Mouse (Mus musculus) E14TG2a.4 (cell line): ENCODE results near the gene Hoxa13.

Experiments
- H3K27me3 ChIP-seq: 2 replicates; pipeline ENCODE4 v1.6.1; 2014; ENCODE audit warnings: low read length, control low read depth; ENCODE audit not compliant: insufficient read depth
- H3K36me3 ChIP-seq: 2 replicates; pipeline ENCODE4 v1.6.1; 2014; ENCODE audit warnings: low read length, control low read depth; ENCODE audit not compliant: insufficient read depth
- H3K4me1 ChIP-seq: replicated peaks from 2 replicates; pipeline ENCODE4 v1.6.1; 2014; ENCODE audit warnings: low read depth, low read length, control low read depth
- H3K4me3 ChIP-seq: replicated peaks from 2 replicates; pipeline ENCODE4 v1.5.1; 2014; ENCODE audit warnings: mild to moderate bottlenecking, low read length
- H3K9me3 ChIP-seq: 2 replicates; pipeline ENCODE4 v1.6.1; 2014; ENCODE audit warnings: low read length, control low read depth
- CTCF ChIP-seq: conservative IDR thresholded peaks from 2 replicates; pipeline ENCODE4 v1.5.1; 2014; ENCODE audit warnings: low read length
- NANOG ChIP-seq: IDR thresholded peaks from 2 replicates; pipeline ENCODE4 v1.6.1; 2014; ENCODE audit warnings: borderline replicate concordance, low read length, mixed read lengths
- POU5F1 ChIP-seq: IDR thresholded peaks from 2 replicates; pipeline ENCODE4 v1.6.1; 2014; ENCODE audit warnings: low read length, borderline replicate concordance

Gene Hoxa13

DNA sequence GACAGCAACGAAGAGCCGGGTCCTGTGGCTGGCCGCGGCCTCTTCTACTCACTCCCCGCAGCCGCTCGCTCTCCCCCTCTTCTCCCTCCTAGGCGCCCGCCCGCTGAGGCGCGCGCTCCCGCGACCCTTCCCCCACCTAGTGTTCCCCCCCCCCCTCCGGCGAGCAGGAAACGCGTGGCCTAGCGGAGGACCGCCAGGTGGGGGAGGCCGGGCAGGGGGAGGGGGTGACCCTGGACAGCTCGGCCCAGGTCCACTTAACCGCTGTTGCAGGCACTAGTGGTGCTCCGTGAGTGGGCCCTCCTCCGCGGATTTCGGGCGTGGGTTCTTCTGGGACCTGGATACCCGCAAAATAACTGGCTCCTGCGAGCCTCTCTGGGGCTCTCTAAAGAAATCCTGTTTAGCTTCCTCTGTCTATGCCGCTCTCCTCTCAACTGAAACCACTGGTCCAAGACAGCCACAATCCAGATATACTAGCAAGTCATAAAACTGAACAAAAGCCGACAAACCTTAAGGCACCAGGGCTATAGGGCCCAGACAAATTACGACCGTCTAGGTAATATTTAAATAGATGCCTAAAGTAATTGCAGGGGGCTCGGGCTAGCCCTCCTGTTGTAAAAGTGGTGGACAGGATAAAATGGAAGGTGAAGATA is 30.0 kb downstream of the Hoxa13 start, which contains the start of gene Hoxa9:
TSS of gene Hoxa9 (minus strand) at position 574 of the 650 bp plus-strand sequence.
- H3K27me3 ChIP-seq, result peaks cover 96% of the 10 kb centered on the region
- H3K4me1 ChIP-seq, result peaks cover 59% of the 10 kb centered on the region
- no peaks in the 10 kb centered on the region for H3K36me3 ChIP-seq
- no peak for TF ChIP-seq POU5F1
- no peak for TF ChIP-seq CTCF
- TF ChIP-seq NANOG, result no peak
- H3K4me3 ChIP-seq, result peak within 1 kb of the TSS; percentile 39
- no peaks in the 10 kb centered on the region for H3K9me3 ChIP-seq

DNA sequence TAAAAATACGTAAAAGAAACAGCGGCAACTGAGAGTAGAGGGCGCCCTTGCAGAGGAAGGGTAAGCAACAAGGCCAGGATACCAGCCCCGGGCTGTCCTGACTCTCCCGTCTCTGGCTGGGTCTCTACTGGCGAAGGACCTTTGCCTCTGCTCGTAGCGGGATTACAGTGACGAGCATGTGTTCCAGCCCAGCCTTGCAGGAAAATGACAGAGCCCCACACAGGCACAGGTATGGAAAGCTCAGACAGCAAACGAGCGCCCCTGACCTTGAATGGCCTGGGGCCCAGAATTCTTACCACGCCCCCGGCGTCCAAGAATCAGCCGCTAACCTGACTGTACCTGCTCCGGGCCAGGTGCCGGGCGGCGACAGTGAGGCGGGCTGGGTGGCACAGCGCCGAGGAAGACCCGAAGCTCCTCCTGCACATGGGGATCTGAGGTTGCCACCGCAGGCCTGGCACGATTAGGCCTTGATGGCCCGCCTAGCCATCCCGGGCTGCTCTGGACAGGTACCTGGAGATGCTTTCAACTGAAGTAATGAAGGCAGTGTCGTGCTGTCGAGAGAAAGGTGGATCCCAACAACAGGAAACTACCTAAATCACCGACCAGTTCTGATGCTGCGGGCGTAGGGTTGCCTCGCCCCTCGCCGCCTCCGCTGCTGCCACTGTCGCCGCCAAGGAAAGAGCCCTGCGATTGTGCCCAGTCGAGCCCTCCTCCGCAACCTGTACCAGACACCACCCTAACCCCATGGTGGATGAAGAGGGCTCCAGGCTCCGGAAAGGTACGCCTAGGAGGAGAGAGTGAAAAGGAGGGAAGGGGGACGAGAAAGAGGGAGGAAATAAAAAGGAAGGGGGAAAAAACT is 30.9 kb downstream of the Hoxa13 start:
- H3K36me3 ChIP-seq, result no peaks in the 10 kb centered on the region
- H3K9me3 ChIP-seq, result no peaks in the 10 kb centered on the region
- H3K27me3 ChIP-seq, result peaks cover 96% of the 10 kb centered on the region
- H3K4me3 ChIP-seq, result peak overlapping the region; percentile 39
- TF ChIP-seq NANOG (no peak), POU5F1 (peak; percentile 10; the same call in 1 of the 2 replicates), CTCF (no peak)
- H3K4me1 ChIP-seq, result peaks cover 63% of the 10 kb centered on the region

GRCm38 (mm10) chr6:52228475-52229465 is 31.9 kb downstream of the Hoxa13 start:
- peak overlapping the region; percentile 30; the same call in 1 of the 2 replicates for H3K4me3 ChIP-seq
- no peaks in the 10 kb centered on the region for H3K9me3 ChIP-seq
- H3K4me1 ChIP-seq, result peaks cover 68% of the 10 kb centered on the region
- TF ChIP-seq CTCF (no peak), NANOG (no peak), POU5F1 (no peak)
- no peaks in the 10 kb centered on the region for H3K36me3 ChIP-seq
- H3K27me3 ChIP-seq, result peaks cover 96% of the 10 kb centered on the region

DNA sequence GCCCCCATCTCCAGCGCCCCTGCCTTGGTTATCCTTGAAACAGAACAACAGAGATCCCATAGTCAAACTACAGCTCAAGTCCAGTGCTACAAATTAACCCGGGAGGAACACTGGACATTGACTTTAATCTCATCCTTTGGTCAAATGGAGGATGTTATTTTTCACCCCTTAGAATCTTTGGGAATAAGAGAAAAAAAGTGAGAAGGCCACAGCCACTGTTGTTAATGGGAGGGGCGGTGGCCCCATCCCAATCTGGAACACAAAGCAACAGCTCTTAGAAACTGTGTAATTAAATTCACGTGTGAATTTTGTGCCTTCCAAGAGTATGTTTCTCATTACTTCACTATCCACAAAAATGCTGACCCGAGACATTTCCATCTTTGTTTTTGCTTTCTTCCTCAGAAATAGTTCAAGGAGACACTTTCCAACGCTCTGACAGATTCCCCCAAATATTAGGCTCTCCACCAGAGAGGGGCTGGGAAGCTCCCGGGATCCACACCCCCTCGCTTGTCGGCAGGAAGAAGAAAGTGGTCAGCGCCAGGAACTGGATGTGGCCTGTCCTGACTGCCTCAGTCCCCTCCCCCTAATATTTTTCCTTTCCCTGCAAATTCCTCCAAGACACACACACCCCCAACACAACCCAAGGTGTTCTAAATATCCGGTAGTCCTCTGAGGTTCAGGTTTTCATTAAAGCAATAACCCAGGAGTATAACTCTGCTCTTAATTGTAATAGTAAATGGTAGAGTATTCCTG is 33.0 kb downstream of the Hoxa13 start:
- no peaks in the 10 kb centered on the region for H3K36me3 ChIP-seq
- H3K4me1 ChIP-seq, result peaks cover 56% of the 10 kb centered on the region
- no peak overlapping the region for H3K4me3 ChIP-seq
- peaks cover 96% of the 10 kb centered on the region for H3K27me3 ChIP-seq
- TF ChIP-seq NANOG, result no peak
- TF ChIP-seq CTCF, result no peak
- TF ChIP-seq POU5F1, result no peak
- no peaks in the 10 kb centered on the region for H3K9me3 ChIP-seq

- Histone ChIP-seq H3K27me3 (peaks cover 96% of the 10 kb centered on the region), H3K9me3 (no peaks in the 10 kb centered on the region), H3K36me3 (no peaks in the 10 kb centered on the region), H3K4me3 (no peak overlapping the region), H3K4me1 (peaks cover 55% of the 10 kb centered on the region)
- no peak for TF ChIP-seq CTCF
- TF ChIP-seq NANOG, result no peak
- no peak for TF ChIP-seq POU5F1
Observed at GRCm38 (mm10) chr6:52226569-52227257, 34.0 kb downstream of the Hoxa13 start.

GRCm38 (mm10) chr6:52225612-52226568 is 34.8 kb downstream of the Hoxa13 start:
- H3K27me3 ChIP-seq, result peaks cover 98% of the 10 kb centered on the region
- H3K4me3 ChIP-seq, result peak overlapping the region; percentile 71
- TF ChIP-seq CTCF (no peak), POU5F1 (no peak), NANOG (no peak)
- peaks cover 60% of the 10 kb centered on the region for H3K4me1 ChIP-seq
- H3K36me3 ChIP-seq, result no peaks in the 10 kb centered on the region
- H3K9me3 ChIP-seq, result no peaks in the 10 kb centered on the region
